Comparison of ENCODE assay signal across 9 mouse cellular contexts in genomic region chr12:105336421-105337289, GRCm38 (mm10). TPM values are rescaled to one million over a fixed set of nuclear protein-coding genes. Genes with fewer than 3 reads are reported as not detected.
DNase-seq lines count a peak whose midpoint lies in the region; ATAC-seq and TF ChIP-seq lines count a peak whose summit lies in the region.
"Had no signal": no experiment of that assay in that cellular context is flagged by ENCODE, and none has a peak within 500 bp of the region (broad histone marks: within the 10 kb centered on the region; RNA-seq: fewer than 3 reads in every experiment).

No protein-coding gene starts in this region.

- H3K4me3 ChIP-seq in lung, embryonic 14.5 days (ENCODE audit: low read depth, low read length): peak overlapping the region; percentile 60
- peak overlapping the region; percentile 55 for H3K4me3 ChIP-seq in neural tube, embryonic 11.5 days (ENCODE audit: low read depth, low read length)

- intact Hi-C loops in left cerebral cortex, postnatal 10 days (cut with DNase I): loop anchor here (10.0 kb wide), 1 partner anchor 282 kb away; no protein-coding TSS in a partner anchor

- peaks cover 29% of the 10 kb centered on the region for H3K27me3 ChIP-seq in lung, embryonic 14.5 days (ENCODE audit: insufficient read depth, low read length)
- H3K27me3 ChIP-seq in neural tube, embryonic 11.5 days (ENCODE audit: control insufficient read depth, insufficient read depth, low read length): peaks cover 21% of the 10 kb centered on the region

- no peaks in the 10 kb centered on the region for H3K36me3 ChIP-seq in lung, embryonic 14.5 days (ENCODE audit: insufficient read depth)
- H3K36me3 ChIP-seq in neural tube, embryonic 11.5 days (ENCODE audit: control insufficient read depth, insufficient read depth, low read length): no peaks in the 10 kb centered on the region

- peak overlapping the region; percentile 43 for H3K9ac ChIP-seq in lung, embryonic 14.5 days
- peak overlapping the region; percentile 47 for H3K9ac ChIP-seq in neural tube, embryonic 11.5 days (ENCODE audit: low read length)

- no peaks in the 10 kb centered on the region for H3K9me3 ChIP-seq in lung, embryonic 14.5 days (ENCODE audit: low read depth, low read length)
- no peaks in the 10 kb centered on the region for H3K9me3 ChIP-seq in neural tube, embryonic 11.5 days (ENCODE audit: control insufficient read depth, low read length)

- ATAC-seq in lung, embryonic 14.5 days (ENCODE audit: insufficient read depth): peak; percentile 89
- ATAC-seq in neural tube, embryonic 11.5 days (ENCODE audit: insufficient read depth, low FRiP score, low TSS enrichment): peak; percentile 72

- peak overlapping the region; percentile 99 for H3K4me2 ChIP-seq in lung, embryonic 14.5 days
- peak overlapping the region; percentile 98 for H3K4me2 ChIP-seq in neural tube, embryonic 11.5 days (ENCODE audit: low read depth)

- WGBS in lung, embryonic 14.5 days: under 1% methylated on average over 71 of the region's 77 CpGs
- under 1% methylated on average over 61 of the region's 77 CpGs for WGBS in neural tube, embryonic 11.5 days

- DNase-seq in lung, embryonic 14.5 days: peak; percentile 66
- DNase-seq in lung, adult 18-20 months: no peak
- DNase-seq in cerebellum, postnatal 14 days: peak; percentile 71 to 81
- peak; percentile 49 to 61 for DNase-seq in frontal cortex, postnatal 36 days (ENCODE audit: low spot score in 2 of 2)
- peak; percentile 74 to 81 for DNase-seq in left cerebral cortex, postnatal 10 days (ENCODE audit: extremely low spot score in 1 of 2, low spot score in 2 of 2)
- DNase-seq in neural tube, embryonic 11.5 days (ENCODE audit: low spot score): peak; percentile 77
- no peak for DNase-seq in urinary bladder, adult 2 months (ENCODE audit: low spot score)
- DNase-seq in thymus, adult 18-20 months: no peak

- H3K27ac ChIP-seq in lung, embryonic 14.5 days (ENCODE audit: low read depth): no peak overlapping the region
- H3K27ac ChIP-seq in neural tube, embryonic 11.5 days (ENCODE audit: low read depth, low read length): no peak overlapping the region

- no peaks in the 10 kb centered on the region for H3K4me1 ChIP-seq in lung, embryonic 14.5 days (ENCODE audit: insufficient read depth)
- no peaks in the 10 kb centered on the region; the same call in 1 of the 2 replicates for H3K4me1 ChIP-seq in neural tube, embryonic 11.5 days (ENCODE audit: control insufficient read depth, insufficient read depth, low read length)

- no peak for TF ChIP-seq CTCF in lung, embryonic 14.5 days (IDR thresholded peaks at IDR 0.05; ENCODE audit: low read depth)

RNA-seq across cellular contexts. Expression of gene Tunar, which starts 3.0 kb away (rescaled TPM):
- 0.19 and 0.21 TPM in 2 replicates for polyA plus RNA-seq in lung, embryonic 14.5 days (2014; fragmentation: Nextera tagmentation; extraction: Ambion mirVana)
- 10 to 100 TPM; 18.5 to 20.5 TPM for total RNA-seq in left cerebral cortex, postnatal 10 days (2021)
- polyA plus RNA-seq in neural tube, embryonic 11.5 days (2014; fragmentation: Nextera tagmentation; extraction: Ambion mirVana): 0.51 and 0.77 TPM in 2 replicates
- not detected in 2 replicates for polyA plus RNA-seq in urinary bladder, adult 2 months (2012; rRNA removed)
- total RNA-seq: neutrophil, adult 5-6 weeks had no signal

Comparison
In these comparisons a context has a peak if more than half of its experiments do, and no peak if none do; other contexts are left out.
1. DNase-seq: peak in lung, embryonic 14.5 days (single experiment), cerebellum, postnatal 14 days (2 of 2), frontal cortex, postnatal 36 days (2 of 2), left cerebral cortex, postnatal 10 days (2 of 2) and neural tube, embryonic 11.5 days (single experiment); none in lung, adult 18-20 months (0 of 2), urinary bladder, adult 2 months (single experiment) and thymus, adult 18-20 months (0 of 2).